Mouse (Mus musculus) spleen, adult 12 weeks (tissue): ENCODE measurements around the gene Ifi47.
"Not testable (repeated sequence)": the region's sequence is repeated elsewhere in the genome, so short reads cannot be mapped to it uniquely, and the experiment has no call there.

Source experiments
- DNase-seq: peaks from one replicate; pipeline ENCODE4 v3.0.0; 2022; ENCODE audit warnings: low spot score

The Ifi47 gene

DNA sequence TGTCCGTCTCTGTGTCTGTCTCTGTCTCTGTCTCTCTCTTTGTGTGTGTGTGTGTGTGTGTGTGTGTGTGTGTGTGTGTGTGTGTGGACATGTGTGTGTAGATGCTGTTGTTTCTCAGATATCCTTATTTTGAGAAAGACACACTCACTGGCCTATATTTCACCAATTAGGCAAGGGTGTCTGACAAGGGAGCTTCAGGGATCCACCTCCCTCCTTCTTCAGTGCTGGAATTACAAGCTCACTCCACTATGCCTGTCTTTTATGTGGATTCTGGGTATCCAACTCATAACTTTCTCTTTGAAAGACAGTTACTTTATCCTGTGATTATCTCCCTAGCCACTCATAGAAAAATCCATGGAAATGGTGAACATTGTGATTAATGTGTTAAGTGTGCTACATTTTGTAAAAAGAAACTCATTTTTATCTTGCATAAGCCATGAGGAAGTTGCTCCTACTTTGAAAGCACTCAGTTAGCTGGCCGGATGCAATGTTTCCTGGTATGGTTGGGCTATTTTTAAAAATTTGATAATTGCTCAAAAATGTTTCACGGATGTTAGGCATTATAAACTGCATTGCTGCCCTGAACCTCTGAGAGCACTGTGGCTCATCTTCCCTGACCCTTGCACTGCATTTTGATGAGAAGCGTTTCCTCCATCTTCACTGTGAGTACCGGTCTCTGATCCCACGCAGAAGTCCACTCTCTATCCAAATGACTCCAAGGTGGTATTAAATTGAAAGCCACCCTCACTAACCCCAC, at the start of gene Ifi47:
Ifi47 (plus strand) TSS at position 587 of the 757 bp plus-strand sequence.
- not testable (repeated sequence) for DNase-seq

DNA sequence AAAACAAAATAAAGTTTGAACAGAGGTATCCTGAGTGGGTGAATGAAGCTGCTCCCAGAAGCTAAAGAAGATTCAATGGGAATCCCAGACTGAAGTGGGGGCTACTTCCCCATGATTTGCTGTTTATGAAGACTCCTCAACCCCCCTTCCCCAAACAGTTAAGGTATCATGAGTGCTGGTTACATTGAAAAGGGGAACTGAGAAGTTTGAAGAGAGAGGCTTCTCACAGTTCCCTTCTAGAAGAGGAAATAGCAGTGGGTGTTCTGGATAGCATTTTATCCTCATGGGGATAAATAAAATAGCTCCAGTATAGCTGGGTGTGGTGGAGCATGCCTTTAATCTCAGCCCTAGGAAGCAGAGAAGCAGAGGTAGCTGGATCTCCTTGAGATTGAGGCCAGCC, 26.3 kb upstream of the Ifi47 start:
- DNase-seq = not testable (repeated sequence)

DNA sequence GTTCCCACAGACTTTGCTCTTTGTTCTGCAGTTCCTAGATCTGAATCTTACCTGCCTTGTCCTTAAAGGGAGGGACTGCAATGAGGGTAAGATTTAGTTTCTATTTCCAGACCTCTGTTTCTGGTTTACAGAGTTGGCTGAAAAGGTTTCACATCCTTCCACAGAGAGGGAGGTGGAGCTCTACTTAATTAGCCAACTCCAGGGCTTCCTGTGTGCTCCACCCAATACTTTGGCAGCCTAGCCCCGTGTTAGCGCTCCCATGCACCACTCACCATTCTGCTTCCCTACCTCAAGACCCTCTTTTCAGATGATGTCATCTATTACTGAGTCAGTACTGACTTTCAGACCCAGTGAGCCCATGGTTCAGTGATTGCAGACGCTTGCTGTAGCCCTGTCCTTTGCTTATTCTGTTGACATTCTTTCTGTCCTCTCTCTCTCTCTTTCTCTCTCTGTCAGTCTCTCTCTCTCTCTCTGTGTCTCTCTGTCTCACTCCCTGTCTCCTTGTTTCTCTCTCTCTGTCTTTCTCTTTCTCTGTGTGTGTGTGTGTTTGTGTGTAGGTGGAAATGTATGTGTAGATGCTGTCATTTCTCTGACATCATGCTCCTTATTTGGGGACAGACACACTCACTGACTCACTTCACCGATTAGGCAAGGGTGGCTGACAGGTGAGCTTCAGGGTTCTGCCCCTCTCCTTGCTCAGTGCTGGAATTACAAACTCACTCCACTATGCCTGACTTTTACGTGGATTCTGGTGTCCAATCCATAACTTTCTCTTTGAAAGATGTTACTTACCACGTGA, 25.1 kb upstream of the Ifi47 start, which contains the start of gene 9930111J21Rik2:
9930111J21Rik2 (minus strand) TSS at position 150 of the 799 bp plus-strand sequence.
- DNase-seq = not testable (repeated sequence)

DNA sequence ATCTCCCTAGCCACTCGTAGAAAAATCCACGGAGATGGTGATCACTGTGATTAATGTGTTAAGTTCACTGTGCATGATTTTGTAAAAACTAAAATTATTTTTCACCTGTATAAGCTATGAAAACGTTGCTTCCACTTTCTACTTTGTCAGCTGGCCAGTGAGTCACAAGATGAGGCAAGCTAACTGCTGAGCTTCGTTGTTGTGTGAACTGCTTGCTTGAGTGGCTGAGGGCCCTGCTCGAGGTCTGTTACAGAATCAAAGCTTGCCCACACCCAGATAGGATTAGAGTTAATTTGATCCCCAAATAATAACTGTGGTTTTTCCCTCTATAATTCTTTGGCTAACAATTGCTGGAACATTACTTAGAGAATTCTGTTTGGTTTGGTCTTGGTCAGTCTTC, 24.5 kb upstream of the Ifi47 start:
- not testable (repeated sequence) for DNase-seq

DNA sequence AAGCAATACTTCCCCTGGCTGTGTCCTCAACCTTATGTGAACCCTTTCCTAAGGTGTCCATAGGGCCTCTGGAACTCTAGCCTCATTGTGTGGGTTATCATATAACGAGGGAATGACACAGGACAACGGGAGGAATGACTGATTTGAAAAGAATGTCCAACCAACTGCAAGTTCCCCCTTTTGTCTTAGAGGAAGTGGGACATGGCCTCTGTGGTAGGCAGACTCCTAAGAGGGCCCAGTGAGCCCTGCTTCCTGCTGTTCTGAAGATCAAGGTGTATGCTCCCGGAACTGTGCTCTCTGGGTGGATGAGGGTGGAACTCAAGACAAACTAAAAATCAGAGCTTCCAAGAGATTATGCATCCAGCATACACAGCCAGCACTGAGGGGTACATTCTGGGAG, 16.3 kb upstream of the Ifi47 start:
- DNase-seq = not testable (repeated sequence)

DNA sequence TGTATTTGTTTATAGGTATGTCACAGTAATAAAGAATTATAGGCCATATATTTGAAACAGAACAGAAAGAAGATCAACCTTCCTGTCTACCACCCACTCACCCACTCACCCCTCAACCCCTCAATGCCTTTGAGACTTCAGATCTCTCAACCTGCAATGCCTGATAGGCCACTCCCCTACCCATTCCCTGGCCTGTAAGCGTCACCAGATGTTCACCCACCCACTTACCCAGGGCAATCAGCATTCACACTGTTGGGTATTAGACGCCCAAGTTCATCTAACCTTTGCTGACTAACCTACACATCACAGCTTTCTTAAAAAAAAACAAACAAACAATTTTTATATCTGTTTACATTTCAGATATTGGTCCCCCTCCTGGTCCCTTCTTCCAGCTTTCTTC, 14.5 kb upstream of the Ifi47 start:
- not testable (repeated sequence) for DNase-seq

DNA sequence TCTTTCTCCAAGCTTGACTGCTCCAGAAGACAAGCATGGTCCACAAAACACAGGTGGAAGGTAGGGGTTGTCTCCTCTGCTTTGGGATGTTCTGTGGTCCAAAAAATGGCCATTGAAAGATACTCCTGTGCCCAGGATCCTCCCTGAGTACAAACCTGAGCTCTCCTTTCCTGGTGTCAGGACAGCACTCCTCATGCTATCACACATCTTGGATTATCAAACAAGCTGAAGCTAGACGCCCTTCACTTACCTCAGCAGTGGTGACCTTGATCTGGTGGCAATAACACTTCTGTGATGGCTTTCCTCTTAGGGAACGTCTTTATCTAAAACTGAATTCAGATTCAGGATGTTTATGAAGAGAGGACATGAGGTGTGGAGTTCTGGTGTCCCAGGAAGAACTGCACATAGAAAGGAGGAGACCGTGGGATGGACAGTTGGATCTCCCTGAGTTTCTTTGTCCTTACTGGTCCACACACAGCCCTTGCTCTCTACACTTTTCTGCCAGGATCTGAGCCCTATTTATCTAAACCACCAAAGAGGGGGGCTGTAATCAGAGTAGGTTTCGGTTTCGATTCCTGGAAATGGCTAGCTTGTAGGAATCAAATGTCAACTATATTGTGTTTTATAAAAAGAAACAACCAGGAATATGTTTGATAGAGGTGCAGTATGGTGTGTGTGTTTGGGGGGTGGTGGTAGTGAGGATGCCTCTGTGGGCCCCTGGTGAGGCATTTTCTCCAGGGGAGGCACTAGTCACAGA, 12.5 kb upstream of the Ifi47 start, which contains the start of gene Tgtp2:
Tgtp2 (minus strand) TSS at position 494 of the 757 bp plus-strand sequence.
- not testable (repeated sequence) for DNase-seq

DNA sequence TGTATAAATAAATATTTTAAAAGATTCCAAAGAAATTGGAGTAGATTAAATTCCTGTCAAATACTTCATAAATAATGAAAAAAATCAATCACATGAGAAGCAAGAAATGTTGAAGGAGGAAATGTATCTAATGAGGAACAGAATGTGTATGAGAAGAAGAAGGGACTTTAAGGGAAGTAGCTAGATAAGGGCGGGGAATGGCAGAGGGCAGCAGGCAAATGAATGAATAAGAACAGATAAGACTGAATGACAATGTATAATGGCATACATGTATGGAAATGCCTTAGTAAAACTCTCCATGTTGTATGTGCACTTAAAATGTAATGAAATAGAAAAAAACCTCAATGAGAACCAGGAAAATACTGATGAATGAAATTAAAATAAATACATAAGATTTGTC, 8.0 kb upstream of the Ifi47 start:
- no peak for DNase-seq

DNA sequence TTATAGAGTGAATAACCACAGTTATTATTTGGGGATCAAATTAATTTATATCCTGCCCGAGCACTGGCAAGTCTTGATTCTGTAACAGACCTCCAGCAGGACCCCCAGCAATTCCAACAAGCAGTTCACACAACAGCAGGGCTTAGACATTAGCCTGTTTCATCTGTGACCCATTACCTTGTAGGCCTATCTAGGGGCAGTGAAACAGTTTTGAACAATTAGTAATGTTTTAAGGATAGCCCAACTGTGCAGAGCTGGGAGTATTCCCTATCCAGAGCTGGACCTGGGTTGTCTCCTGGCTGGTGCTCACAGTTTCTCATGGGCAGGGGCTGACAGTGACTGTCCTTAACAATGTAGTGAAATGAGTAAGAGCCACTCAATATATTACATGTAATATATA, 625 bp downstream of the Ifi47 start:
- DNase-seq = no peak

DNA sequence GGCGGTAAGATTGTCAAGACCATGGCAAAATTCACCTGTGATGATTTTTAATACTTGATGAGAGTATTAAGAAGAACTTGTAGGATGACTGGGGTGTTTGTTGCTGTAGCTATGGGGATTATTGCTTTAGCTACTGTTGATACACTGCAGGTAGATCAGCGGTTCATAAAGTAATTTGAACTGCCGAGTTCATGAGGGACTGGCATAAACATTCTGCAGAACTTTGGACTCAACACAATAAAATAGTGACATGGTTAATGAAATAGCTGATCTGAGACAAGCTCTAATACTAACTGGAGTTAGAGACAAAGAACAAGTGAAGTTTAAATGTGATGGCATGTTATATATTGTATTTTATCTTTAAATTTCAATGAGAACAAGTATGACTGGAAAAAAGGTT, 2.3 kb downstream of the Ifi47 start:
- DNase-seq = no peak

DNA sequence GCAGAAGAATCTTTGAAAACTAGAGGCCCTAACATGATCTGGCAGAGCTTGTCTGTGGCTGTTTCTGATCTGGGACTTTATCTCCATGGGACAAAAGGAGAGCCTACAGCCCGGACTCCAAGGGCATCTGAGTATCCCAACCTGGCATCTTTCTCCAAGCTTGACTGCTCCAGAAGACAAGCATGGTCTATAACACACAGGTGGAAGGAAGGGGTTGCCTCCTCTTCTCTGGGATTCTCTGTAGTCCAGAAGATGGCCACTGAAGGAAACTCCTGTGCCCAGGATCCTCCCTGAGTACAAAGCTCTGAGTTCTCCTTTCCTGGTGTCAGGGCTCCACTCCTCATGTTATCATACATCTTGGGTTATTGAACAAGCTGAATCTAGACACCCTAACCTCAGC, 4.2 kb downstream of the Ifi47 start:
- DNase-seq = no peak

DNA sequence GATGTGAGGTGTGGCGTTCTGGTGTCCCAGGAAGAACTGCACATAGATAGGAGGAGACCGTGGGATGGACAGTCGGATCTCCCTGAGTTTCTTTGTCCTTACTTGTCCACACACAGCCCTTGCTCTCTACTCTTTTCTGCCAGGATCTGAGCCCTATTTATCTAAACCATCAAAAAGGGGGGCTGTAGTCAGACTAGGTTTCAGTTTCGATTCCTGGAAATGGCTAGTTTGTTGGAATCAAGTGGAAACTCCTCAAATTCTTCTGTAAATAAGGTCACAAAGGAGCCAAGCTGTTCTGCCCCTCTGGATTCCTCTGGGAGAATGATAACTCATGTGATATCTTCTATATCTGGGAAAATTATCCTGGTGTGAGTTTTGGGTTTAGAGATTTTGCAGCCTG, 5.0 kb downstream of the Ifi47 start:
- DNase-seq = no peak

DNA sequence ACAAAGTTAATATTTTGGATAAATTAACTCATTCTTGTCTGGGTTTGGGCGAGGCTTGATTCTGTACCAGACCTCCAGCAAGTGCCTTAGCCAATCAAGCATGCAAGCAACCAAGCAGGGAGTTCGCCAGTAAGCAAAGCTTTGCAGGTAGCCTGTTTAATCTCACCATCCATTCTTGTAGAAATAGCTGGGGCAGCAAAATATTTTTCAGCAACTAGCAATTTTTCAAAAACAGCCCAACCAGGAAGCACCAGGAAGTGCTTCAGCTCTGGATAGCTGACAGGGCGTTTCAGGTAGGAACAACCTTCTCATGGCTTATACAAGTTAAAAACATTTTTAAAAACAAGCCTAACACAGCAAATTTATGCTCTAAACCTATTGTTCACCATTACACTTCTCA, 5.5 kb downstream of the Ifi47 start:
- no peak for DNase-seq

DNA sequence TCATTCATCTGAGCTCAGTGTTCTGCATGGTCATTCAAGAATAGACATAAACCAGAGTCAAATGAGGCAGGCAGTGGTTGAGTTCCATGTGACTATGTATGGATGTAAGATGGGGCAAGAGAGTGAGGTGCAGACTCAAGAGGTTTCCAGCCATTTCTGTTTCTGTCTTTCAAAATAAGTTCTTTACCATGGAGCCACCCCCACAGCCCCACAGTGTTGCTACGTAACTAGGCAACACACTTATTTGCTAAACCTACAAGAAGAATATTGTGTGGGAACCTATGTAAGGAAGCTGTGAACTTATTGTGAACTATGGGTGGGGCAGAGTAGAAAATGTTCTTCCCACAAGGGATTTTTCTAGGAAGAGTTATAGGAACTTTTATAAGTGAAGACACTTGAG, 6.8 kb downstream of the Ifi47 start:
- DNase-seq = no peak

DNA sequence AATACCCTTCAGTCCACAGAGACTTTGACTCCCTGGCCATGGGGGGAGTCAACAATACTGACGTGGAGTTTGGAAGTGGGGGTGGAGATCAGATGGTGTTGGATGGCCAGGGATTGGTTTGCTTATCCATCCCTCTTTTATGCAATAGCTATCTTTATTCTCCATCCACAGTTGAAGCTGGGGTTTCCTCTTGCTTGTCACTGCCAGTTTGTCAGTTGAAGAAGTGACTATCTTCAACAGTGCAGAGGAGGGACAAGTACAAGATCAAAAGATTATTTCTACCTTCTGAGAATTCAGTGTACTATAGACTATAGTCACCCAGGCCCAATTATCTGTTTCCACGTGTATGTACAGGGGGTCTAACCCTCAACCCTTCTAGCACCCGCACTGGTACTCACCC, 7.4 kb downstream of the Ifi47 start:
- no peak for DNase-seq

DNA sequence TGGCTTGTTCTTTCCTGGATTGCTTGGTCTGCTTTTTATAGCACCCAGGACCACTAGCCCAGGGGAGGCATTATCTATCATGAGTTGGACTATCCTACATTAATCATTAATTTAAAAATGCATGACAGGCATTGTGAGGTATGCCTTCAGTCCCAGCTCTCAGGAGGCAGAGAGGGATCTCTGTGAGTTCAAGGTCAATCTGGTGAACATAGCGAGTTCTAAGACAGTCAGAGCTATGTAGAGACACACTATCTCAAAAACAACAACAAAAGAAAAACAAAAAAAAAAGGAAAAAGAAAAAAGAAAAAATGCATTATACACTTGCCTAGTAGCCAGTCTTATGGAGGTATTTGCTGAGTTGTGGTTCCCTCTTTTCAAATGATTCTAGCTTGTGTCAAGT, 8.0 kb downstream of the Ifi47 start:
- DNase-seq = no peak

DNA sequence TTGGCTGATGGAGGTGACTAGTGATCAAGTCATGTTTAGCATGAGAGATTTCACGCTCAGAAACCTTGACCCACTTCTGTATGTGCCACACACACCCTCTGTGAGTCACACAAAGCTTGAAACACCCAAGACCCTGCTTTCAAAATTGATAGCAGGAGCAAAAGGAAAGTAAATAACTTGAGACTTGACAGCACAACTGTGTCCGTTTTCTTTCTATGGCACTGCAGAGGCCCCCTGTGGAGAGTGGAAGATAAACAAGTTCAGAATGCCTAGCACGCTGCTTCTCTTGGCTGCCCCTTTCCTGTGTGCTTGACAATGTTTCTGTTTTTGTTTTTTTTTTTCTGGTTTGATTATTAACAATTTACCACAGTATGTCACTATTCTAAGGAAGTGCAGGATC, 8.5 kb downstream of the Ifi47 start:
- no peak for DNase-seq

DNA sequence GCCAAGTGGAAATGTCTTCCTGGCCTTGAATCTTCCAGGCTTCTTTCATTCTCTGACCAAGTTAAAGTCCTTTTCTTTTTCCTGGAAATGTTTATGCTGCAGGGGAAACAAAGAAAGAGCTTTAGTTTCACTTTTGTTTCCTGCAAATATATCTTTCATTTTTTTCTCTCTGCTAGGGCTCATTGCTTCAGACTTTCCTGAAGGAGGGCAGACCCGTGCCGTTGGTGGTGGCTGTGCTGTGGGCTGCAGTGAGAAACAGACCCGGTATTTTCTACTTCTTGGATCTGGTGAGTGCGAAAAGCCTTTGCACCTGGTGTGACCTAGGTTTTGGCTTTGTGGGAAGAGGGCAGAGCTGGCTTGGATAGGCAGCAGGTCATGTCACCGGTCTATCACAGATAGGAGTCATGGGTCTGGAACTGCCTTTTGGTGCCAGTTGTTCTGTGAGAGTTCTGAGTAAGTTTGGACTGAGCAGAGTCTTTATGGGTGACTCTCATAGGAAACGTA, 10.5 kb downstream of the Ifi47 start:
- DNase-seq = no peak

DNA sequence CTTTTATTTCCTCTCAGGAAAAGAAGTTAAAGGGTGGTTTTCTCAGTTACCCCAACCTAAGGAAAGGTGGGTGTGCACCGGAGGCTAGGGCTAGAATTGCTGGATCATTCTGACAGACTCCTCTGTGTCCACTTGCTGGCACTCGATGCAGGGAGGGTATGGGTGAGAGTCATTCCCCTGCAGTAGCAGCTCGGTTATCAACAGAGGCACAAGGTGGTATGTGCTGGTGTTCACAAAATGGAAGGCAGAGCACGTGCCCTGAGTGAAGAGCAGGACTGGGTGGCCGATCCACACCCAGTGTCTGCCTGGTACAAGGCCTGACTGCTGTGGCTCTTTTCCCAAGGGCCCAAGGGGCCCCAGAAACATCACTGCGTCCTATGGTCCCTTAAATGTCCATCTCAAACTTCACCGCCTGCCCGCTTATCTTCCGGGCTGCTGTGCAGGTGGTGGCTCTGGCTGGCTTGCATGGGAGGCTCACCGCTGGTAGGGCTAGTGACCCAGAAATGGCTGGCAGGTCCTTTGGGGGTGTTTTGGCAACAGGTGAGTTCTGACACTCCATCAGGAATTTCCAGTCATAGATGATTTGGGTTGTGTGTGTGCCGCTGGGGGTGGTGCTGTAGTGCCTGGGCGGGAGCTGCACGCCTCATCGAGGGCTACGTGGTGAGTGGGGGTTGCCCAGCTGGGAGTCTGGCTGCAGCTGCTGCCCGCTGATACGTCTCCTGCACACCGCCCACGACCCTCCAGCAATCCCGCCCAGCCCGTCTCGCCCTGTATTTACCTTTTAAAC, 11.6 kb downstream of the Ifi47 start:
- DNase-seq = peak; percentile 67

DNA sequence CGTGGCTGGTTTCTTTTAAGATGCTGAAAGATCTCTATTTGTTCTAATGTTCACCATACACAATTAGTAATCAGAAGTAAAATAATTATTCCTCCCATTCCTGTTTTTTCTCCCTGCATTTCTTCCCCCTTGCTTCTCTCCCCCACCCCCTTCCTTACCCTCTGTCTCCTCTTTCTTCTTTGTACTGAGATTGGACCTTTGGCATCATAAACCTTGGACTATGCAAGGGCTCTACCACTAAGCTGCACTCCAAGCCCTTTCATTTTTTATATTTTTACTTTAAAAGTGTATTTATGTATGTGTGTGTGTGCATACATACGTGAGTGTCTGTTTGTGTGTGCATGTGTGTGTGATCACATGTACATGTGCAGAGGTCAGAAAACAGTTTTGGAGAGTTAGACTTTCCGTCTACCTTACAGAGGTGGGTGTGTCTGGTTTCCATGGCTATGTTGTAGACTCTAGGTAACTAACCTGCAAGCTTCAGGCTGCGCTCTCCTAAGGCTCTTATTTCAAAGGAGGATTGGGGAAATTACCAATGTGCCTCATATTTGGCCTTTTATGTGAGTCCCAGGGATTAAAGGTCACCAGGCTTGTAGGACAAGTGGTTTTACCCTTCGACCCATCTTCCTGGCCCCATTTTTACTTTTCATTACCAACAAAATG, 12.7 kb downstream of the Ifi47 start:
- no peak for DNase-seq
